Mouse (Mus musculus): Measurements from ENCODE around the gene Snx3.

Snx3 gene

DNA sequence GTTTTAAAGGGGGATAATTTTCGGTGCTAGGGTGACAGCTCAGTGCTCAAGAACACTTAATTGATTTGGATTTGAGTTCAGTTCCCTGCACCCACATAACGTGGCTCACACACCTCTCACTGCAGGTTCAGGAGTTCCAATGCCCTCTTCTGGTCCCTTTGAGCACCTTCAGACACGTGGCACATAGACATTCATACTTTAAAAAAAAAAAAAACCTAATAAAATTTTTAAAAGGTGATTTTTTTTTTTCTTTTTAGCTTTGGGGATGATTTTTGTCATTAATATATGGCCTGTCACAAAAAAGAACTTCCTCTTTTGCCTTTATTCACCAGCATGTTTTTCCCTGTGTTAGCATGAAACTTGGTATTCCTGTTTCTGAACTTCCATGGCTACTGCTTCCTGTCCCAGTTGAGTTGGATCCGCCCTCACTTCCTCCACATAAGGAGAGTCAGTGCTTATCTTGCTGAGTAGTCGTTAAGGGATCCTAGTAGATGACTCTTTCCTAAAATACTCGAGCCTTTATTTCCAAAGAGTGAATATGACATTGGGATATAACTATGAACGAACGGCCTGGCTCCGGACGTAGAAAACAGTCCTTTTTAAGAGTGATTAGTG lies 2.4 kb downstream of the Snx3 start:
- in situ Hi-C loops (cut with MboI, MseI), result no loop called here

DNA sequence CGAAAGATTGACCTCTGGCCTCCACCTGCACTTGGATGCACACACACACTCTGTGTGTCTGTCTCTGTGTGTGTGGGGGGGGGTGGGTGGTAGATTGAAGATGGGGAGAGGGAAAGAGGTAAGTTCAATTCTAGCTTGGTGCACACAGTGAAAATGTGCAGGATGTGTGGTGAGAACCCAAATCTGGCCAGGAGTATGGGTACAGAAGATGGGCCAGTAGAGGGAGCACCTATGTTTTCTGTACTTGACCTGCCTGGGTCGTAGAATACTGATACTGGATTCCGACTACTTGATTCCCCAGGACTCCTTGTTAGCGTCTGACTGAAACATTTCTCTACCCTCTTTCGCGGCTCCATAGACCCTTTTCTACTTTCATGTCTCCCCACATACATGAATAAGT lies 8.3 kb downstream of the Snx3 start:
- in situ Hi-C loops (cut with MboI, MseI), result no loop called here

GRCm38 (mm10) chr10:42511184-42512135 lies 9.6 kb downstream of the Snx3 start:
- in situ Hi-C loops (cut with MboI, MseI), result no loop called here

DNA sequence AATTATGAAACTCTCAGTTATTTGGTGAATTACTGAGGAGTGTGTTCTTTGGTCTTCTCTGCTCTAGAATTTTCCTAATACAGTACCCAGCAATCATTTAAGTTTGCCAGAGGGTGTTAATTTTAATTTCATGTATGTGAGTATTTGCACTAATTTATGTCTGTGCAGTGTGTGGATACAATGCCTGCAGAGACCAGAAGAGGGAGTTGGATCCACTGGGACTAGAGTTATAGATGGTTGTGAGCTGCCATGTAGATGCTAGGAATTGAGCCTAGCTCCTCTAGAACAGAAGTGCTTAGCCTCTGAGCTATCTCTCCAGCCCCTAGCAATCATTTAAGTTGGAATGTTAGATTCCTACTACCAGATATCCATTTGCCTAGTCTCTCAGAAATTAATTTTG lies 12.3 kb downstream of the Snx3 start:
- in situ Hi-C loops (cut with MboI, MseI), result no loop called here

DNA sequence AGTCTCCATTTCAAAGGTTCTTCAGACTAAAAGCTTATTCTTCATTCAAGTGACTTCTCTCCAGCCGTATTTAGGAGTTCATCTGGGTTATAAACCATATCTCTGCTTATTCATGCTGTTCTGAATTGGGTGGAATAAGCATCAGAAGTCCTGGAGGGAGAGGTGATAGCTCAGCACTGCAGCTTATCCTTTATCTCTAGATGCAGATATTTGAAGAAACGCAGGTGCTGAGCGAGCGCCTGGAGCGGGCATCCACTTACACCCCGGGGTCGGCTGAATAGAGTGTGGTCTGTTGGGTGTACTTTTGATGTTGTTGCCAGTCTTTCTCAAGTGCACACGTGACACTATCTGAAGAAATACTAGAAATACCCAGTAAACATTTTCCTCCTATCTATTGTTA lies 16.5 kb downstream of the Snx3 start:
- in situ Hi-C loops (cut with MboI, MseI), result no loop called here

- in situ Hi-C loops (cut with MboI, MseI), result no loop called here
Observed at GRCm38 (mm10) chr10:42521315-42521981, 19.6 kb downstream of the Snx3 start.

GRCm38 (mm10) chr10:42522912-42523311 lies 21.1 kb downstream of the Snx3 start:
- in situ Hi-C loops (cut with MboI, MseI), result no loop called here

GRCm38 (mm10) chr10:42523556-42524162 lies 21.8 kb downstream of the Snx3 start:
- in situ Hi-C loops (cut with MboI, MseI), result no loop called here

GRCm38 (mm10) chr10:42525682-42526081 lies 23.9 kb downstream of the Snx3 start:
- in situ Hi-C loops (cut with MboI, MseI), result no loop called here

- in situ Hi-C loops (cut with MboI, MseI), result no loop called here
Observed at GRCm38 (mm10) chr10:42533836-42534453, 32.1 kb downstream of the Snx3 start.

DNA sequence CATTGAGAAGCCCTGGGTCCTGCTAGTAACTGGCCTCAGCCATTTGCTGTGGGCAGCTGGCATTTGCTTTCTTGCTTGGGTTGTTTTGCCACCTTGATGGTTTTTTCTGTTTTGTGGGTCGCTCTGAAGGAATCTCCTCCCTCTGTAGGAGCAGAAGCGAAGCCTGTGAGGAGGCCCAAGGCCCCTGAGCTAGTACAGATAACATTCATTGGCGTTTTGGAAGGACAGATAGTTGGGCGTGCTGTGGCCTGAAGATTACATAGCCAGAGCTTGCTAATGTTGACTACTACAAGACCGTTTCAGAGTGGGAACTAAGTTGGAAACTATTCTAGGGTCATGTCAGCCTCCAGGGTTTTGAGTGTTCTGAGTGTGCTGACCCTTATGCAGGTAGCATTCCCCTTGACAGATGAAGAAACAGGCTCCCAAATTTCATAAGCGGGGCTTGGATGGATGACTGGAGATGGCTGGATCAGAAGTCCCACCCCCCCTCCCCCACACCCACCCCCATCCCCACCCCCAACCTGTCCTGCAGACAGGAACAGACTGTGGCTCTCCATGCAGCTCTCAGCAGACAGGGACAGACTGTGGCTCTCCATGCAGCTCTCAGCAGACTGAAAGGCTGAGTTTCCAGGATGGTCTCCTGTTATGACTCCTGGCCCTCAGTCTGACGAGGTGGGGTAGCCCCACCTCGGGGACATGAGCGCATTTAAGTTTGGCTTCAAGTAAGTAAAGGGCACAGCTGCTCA lies 35.9 kb downstream of the Snx3 start:
- in situ Hi-C loops (cut with MboI, MseI), result no loop called here

GRCm38 (mm10) chr10:42545707-42546503 lies 44.1 kb downstream of the Snx3 start:
- in situ Hi-C loops (cut with MboI, MseI), result no loop called here

GRCm38 (mm10) chr10:42546507-42546906 lies 44.7 kb downstream of the Snx3 start:
- in situ Hi-C loops (cut with MboI, MseI), result no loop called here

- in situ Hi-C loops (cut with MboI, MseI), result no loop called here
Observed at GRCm38 (mm10) chr10:42559581-42560200, 57.9 kb downstream of the Snx3 start.

GRCm38 (mm10) chr10:42562272-42562671 lies 60.4 kb downstream of the Snx3 start:
- in situ Hi-C loops (cut with MboI, MseI), result no loop called here

DNA sequence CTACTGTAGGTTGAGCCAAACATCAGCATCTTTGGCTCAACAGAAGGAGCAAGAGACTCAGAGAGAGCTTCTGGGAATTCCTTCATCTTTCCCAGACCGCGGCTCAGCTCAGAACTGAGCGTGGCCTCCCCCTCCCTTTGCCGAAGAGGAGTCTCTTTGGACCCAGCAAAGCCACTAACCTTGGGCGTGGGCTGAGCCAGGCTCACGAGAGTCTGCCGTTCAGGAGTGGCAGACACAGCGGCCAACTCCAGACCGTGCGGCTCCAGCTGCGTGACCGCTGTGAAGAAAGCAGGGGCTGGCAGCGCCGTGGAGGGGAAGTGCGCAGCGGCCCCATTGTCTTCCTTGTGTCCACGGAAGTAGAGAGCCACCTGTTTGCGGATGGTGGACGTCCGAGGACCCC lies 70.7 kb downstream of the Snx3 start:
- in situ Hi-C loops (cut with MboI, MseI), result no loop called here

DNA sequence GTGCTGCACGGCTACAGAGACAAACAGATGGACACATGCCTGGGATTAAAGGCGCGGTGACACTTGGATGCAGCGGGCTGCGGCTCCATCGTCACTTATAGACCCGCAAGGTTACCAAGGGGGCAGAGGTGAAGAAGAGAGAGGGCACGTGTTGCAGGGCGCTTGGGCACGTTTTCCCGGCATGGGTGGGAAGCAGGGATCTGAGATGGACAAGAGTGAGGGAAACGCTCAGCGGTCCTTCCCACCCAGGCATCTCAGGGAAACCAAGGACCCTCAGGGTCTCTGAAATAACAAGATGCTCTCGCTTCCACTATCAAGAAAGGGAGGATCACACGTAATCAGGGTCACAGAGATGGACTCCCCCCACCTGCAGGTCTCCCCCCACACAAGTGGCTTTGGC lies 71.1 kb downstream of the Snx3 start:
- in situ Hi-C loops (cut with MboI, MseI), result no loop called here

GRCm38 (mm10) chr10:42574639-42575038 lies 72.8 kb downstream of the Snx3 start:
- in situ Hi-C loops (cut with MboI, MseI), result no loop called here

DNA sequence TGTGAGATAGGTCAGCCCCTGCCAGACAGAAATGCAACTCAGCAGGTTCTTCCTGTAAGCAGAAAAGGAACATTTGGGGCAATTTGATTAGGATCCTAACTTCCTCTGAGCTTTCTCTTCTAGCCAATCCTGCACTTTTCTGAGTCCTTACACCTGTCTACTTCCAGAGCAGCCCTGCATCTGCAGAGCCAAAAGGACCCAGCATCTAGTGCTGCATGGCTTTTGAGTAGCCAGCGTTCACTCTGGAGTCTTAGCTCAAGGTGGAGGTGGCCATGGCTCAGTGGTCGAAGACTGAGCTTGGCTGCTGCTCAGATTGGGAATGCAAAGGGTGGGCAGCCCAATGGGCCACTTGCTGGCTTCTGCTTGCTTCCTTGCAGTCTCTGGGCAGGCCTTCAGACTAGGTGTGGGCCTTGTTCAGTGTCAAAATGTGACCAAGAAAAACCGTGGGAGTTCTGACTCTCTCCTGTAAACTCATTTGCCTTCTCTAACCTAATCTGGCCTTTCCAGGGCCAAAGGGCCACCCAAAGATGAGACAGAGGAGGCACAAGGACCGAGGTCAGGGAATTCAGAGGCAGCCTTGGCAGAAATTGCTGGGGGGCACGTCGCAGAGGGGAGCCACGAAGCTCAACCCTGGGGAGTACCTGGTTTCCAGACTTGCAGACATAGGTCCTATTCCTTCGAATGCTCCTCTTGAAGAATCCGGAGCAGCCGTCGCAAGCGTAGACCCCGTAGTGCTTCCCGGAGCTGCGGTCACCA lies 75.9 kb downstream of the Snx3 start:
- in situ Hi-C loops (cut with MboI, MseI), result no loop called here

Measured in T-helper 2 cell (primary cell).